ENCODE assay signal across 22 mouse cellular contexts in genomic region chr4:136667757-136668156, GRCm38 (mm10). TPM values are rescaled to one million over a fixed set of nuclear protein-coding genes. Genes with fewer than 3 reads are reported as not detected.
DNase-seq lines count a peak whose midpoint lies in the region; ATAC-seq and TF ChIP-seq lines count a peak whose summit lies in the region.
"Had no signal": no experiment of that assay in that cellular context is flagged by ENCODE, and none has a peak within 500 bp of the region (broad histone marks: within the 10 kb centered on the region; RNA-seq: fewer than 3 reads in every experiment).

No protein-coding gene starts in this region.

- no peak for ATAC-seq in heart, postnatal 0 days (ENCODE audit: insufficient read depth, low read depth)
- no peak for ATAC-seq in liver, embryonic 14.5 days (ENCODE audit: insufficient read depth)
- ATAC-seq in liver, embryonic 12.5 days: no peak
- ATAC-seq: forebrain, embryonic 14.5 days had no signal

- WGBS in heart, postnatal 0 days: 39% methylated on average over 10 of the region's 10 CpGs
- WGBS in liver, embryonic 14.5 days (ENCODE audit: insufficient replicate concordance): 51% methylated on average over 10 of the region's 10 CpGs
- 54% methylated on average over 10 of the region's 10 CpGs for WGBS in liver, embryonic 12.5 days (ENCODE audit: insufficient replicate concordance)

- peak; percentile 34 for TF ChIP-seq CTCF in heart, postnatal 0 days (IDR thresholded peaks at IDR 0.05; ENCODE audit: low read depth)
- TF ChIP-seq CTCF in liver, embryonic 14.5 days (IDR thresholded peaks at IDR 0.05; ENCODE audit: low read depth): 0 out of 2 replicates have a peak, but pooled peaks have one; percentile 11
- TF ChIP-seq CTCF in brain, embryonic 14.5 days (IDR thresholded peaks at IDR 0.05; ENCODE audit: borderline replicate concordance, extremely low read depth, insufficient read depth, insufficient read length): peak; percentile 31; the same call in 1 of the 2 replicates

- no peak overlapping the region for H3K4me3 ChIP-seq in heart, postnatal 0 days (ENCODE audit: low read depth, low read length)
- no peak overlapping the region for H3K4me3 ChIP-seq in liver, embryonic 14.5 days (ENCODE audit: insufficient read depth in 1 of 2, low read depth in 2 of 2, low read length in 2 of 2)
- H3K4me3 ChIP-seq in liver, embryonic 12.5 days: no peak overlapping the region
- H3K4me3 ChIP-seq in ES-E14 (ENCODE audit: insufficient read depth in 1 of 2, low read depth in 1 of 2, low read length in 2 of 2, poor library complexity in 1 of 2, severe bottlenecking in 1 of 2): no peak overlapping the region
- H3K4me3 ChIP-seq: hindbrain, embryonic 12.5 days; limb, embryonic 10.5 days; liver, embryonic 13.5 days; midbrain, embryonic 10.5 days; neural tube, embryonic 13.5 days had no signal

- DNase-seq in heart, postnatal 0 days (ENCODE audit: low spot score): peak; percentile 8
- DNase-seq in heart, adult 8-10 months (ENCODE audit: low spot score): no peak
- DNase-seq in liver, embryonic 14.5 days (ENCODE audit: low read depth in 3 of 3, low spot score in 3 of 3): no peak
- DNase-seq in ES-E14 (ENCODE audit: low read depth, low spot score): peak; percentile 36
- peak; percentile 31 for DNase-seq in brain, embryonic 14.5 days (ENCODE audit: low read depth)
- no peak for DNase-seq in left cerebral cortex, adult 18-20 months (ENCODE audit: low spot score in 2 of 2)
- DNase-seq: adrenal gland, postnatal 25 days; heart, adult 11 months; kidney, adult 18-20 months; kidney, postnatal 14 days; liver, embryonic 13.5 days; right cerebral cortex, postnatal 25 days; thymus, postnatal 25 days had no signal

- TF ChIP-seq EP300 in heart, postnatal 0 days (IDR thresholded peaks at IDR 0.05; ENCODE audit: low read depth): no peak
- TF ChIP-seq EP300 in liver, embryonic 14.5 days (IDR thresholded peaks at IDR 0.05; ENCODE audit: low read depth): no peak

- no peak overlapping the region for H3K9ac ChIP-seq in heart, postnatal 0 days (replicated peaks; ENCODE audit: low read depth, low read length)
- H3K9ac ChIP-seq in liver, embryonic 14.5 days (replicated peaks): no peak overlapping the region
- no peak overlapping the region for H3K9ac ChIP-seq in liver, embryonic 12.5 days
- H3K9ac ChIP-seq in ES-E14 (ENCODE audit: insufficient read depth, low read depth, low read length, poor library complexity, severe bottlenecking): no peak overlapping the region
- H3K9ac ChIP-seq: hindbrain, embryonic 12.5 days; liver, embryonic 13.5 days; neural tube, embryonic 13.5 days had no signal

- no peak overlapping the region for H3K27ac ChIP-seq in heart, postnatal 0 days (ENCODE audit: low read depth)
- no peak overlapping the region for H3K27ac ChIP-seq in liver, embryonic 14.5 days
- H3K27ac ChIP-seq in liver, embryonic 12.5 days: no peak overlapping the region
- no peak overlapping the region for H3K27ac ChIP-seq in ES-E14 (ENCODE audit: insufficient read depth, low read depth, low read length, poor library complexity, severe bottlenecking)
- H3K27ac ChIP-seq: hindbrain, embryonic 12.5 days; limb, embryonic 10.5 days; liver, embryonic 13.5 days; midbrain, embryonic 10.5 days; neural tube, embryonic 13.5 days had no signal

- no peaks in the 10 kb centered on the region for H3K36me3 ChIP-seq in heart, postnatal 0 days (replicated peaks; ENCODE audit: control insufficient read depth, insufficient read depth, low read length)
- H3K36me3 ChIP-seq in liver, embryonic 14.5 days (replicated peaks; ENCODE audit: control insufficient read depth, insufficient read depth, low read depth): no peaks in the 10 kb centered on the region
- no peaks in the 10 kb centered on the region for H3K36me3 ChIP-seq in liver, embryonic 12.5 days
- H3K36me3 ChIP-seq in ES-E14 (ENCODE audit: control insufficient read depth, insufficient read depth, low read length, poor library complexity, severe bottlenecking): peaks cover 2% of the 10 kb centered on the region; the same call in 1 of the 2 replicates
- H3K36me3 ChIP-seq: liver, embryonic 13.5 days had no signal

- no peaks in the 10 kb centered on the region for H3K4me1 ChIP-seq in heart, postnatal 0 days (ENCODE audit: control insufficient read depth, insufficient read depth)
- H3K4me1 ChIP-seq in liver, embryonic 14.5 days (replicated peaks; ENCODE audit: control insufficient read depth in 2 of 2, insufficient read depth in 2 of 2, low read length in 1 of 2): no peaks in the 10 kb centered on the region
- no peaks in the 10 kb centered on the region for H3K4me1 ChIP-seq in liver, embryonic 12.5 days
- peaks cover 0 to 3% of the 10 kb centered on the region in 2 experiments; a peak in 1 of 4 replicates for H3K4me1 ChIP-seq in ES-E14 (ENCODE audit: control insufficient read depth in 2 of 2, insufficient read depth in 2 of 2, low read length in 2 of 2, poor library complexity in 1 of 2)
- H3K4me1 ChIP-seq: hindbrain, embryonic 12.5 days; limb, embryonic 10.5 days; liver, embryonic 13.5 days; midbrain, embryonic 10.5 days; neural tube, embryonic 13.5 days had no signal

- in situ Hi-C loops in ES-E14 (cut with MboI; ENCODE audit: low sequenced_read_pairs in 2 of 2, unreplicated experiment in 2 of 2): loop anchor here (25.0 kb wide), 1 partner anchor 395 kb away; no protein-coding TSS in a partner anchor

- H3K27me3 ChIP-seq in heart, postnatal 0 days (ENCODE audit: control insufficient read depth, insufficient read depth, low read length): 0 out of 2 replicates have a peak, but pooled peaks cover 9% of the 10 kb centered on the region
- H3K27me3 ChIP-seq in liver, embryonic 14.5 days (ENCODE audit: control insufficient read depth, insufficient read depth, low read length): no peaks in the 10 kb centered on the region
- no peaks in the 10 kb centered on the region for H3K27me3 ChIP-seq in liver, embryonic 12.5 days (replicated peaks)
- H3K27me3 ChIP-seq: hindbrain, embryonic 12.5 days; liver, embryonic 13.5 days; neural tube, embryonic 13.5 days had no signal

- H3K4me2 ChIP-seq in heart, postnatal 0 days (ENCODE audit: low read depth, low read length): no peak overlapping the region
- no peak overlapping the region for H3K4me2 ChIP-seq in liver, embryonic 14.5 days (ENCODE audit: low read depth)
- H3K4me2 ChIP-seq in liver, embryonic 12.5 days: no peak overlapping the region
- H3K4me2 ChIP-seq: hindbrain, embryonic 12.5 days; liver, embryonic 13.5 days; neural tube, embryonic 13.5 days had no signal

- TF ChIP-seq POLR2A in brain, embryonic 14.5 days (IDR thresholded peaks at IDR 0.05; ENCODE audit: borderline replicate concordance, extremely low read depth, insufficient read depth, insufficient read length, poor library complexity, severe bottlenecking): no peak

- no peaks in the 10 kb centered on the region for H3K9me3 ChIP-seq in heart, postnatal 0 days (replicated peaks; ENCODE audit: control insufficient read depth, low read length)
- no peaks in the 10 kb centered on the region for H3K9me3 ChIP-seq in liver, embryonic 14.5 days (ENCODE audit: control insufficient read depth, low read length)
- H3K9me3 ChIP-seq in liver, embryonic 12.5 days (replicated peaks): no peaks in the 10 kb centered on the region
- H3K9me3 ChIP-seq in ES-E14 (ENCODE audit: control insufficient read depth, insufficient read depth, low read depth, low read length): no peaks in the 10 kb centered on the region
- H3K9me3 ChIP-seq: limb, embryonic 10.5 days; liver, embryonic 13.5 days; neural tube, embryonic 13.5 days had no signal

TF ChIP-seq in ES-E14, 5 proteins besides CTCF, POLR2A, EP300 and RAD21:
- TF ChIP-seq ZC3H11A (IDR thresholded peaks at IDR 0.05; ENCODE audit: borderline replicate concordance, low read depth, low read length) (no peak), MAFK (IDR thresholded peaks at IDR 0.05; ENCODE audit: insufficient read depth, low read depth, low read length) (no peak), HCFC1 (IDR thresholded peaks at IDR 0.05; ENCODE audit: borderline replicate concordance, insufficient read depth, low read length) (no peak), ZNF384 (IDR thresholded peaks at IDR 0.05; ENCODE audit: low read depth, low read length) (no peak), CHD2 (IDR thresholded peaks at IDR 0.05; ENCODE audit: low read depth, low read length) (no peak)

RNA-seq across cellular contexts. Expression of gene Lactbl1, which starts 45.3 kb away (rescaled TPM):
- total RNA-seq in heart, postnatal 0 days (2014; rRNA removed; ENCODE audit: low replicate concordance): not detected in 2 replicates
- polyA plus RNA-seq in heart, postnatal 0 days (2015; fragmentation: Nextera tagmentation; extraction: Ambion mirVana): not detected in 2 replicates
- total RNA-seq in heart, adult 8-10 months (2022): under 1 TPM in 1 of 4 experiments, not detected in 3; 0.09 TPM
- polyA plus RNA-seq in liver, embryonic 14.5 days (2012; rRNA removed): 0.01 TPM in 1 of 2 replicates, not detected in the other
- polyA plus RNA-seq in liver, embryonic 14.5 days (2014; fragmentation: Nextera tagmentation; extraction: Ambion mirVana): not detected in 2 replicates
- polyA plus RNA-seq in liver, embryonic 12.5 days (2016; fragmentation: Nextera tagmentation; extraction: Ambion mirVana): not detected in 2 replicates
- not detected in 2 replicates for total RNA-seq in ES-E14 (2012; rRNA removed)
- polyA plus RNA-seq in brain, embryonic 14.5 days (2012; rRNA removed): 0.06 and 0.08 TPM in 2 replicates
- total RNA-seq in left cerebral cortex, adult 18-20 months (2021): not detected
- total RNA-seq: adrenal gland, postnatal 25 days; gastrocnemius, adult 18-20 months had no signal
- polyA plus RNA-seq: forebrain, embryonic 14.5 days; limb, embryonic 10.5 days; liver, embryonic 13.5 days; midbrain, embryonic 10.5 days; neural tube, embryonic 13.5 days had no signal

RNA-seq across cellular contexts. Expression of gene Tex46, which starts 57.5 kb away (rescaled TPM):
- not detected in 2 replicates for total RNA-seq in heart, postnatal 0 days (2014; rRNA removed; ENCODE audit: low replicate concordance)
- polyA plus RNA-seq in heart, postnatal 0 days (2015; fragmentation: Nextera tagmentation; extraction: Ambion mirVana): not detected in 2 replicates
- not detected for total RNA-seq in heart, adult 8-10 months (2022)
- polyA plus RNA-seq in liver, embryonic 14.5 days (2012; rRNA removed): not detected in 2 replicates
- not detected in 2 replicates for polyA plus RNA-seq in liver, embryonic 14.5 days (2014; fragmentation: Nextera tagmentation; extraction: Ambion mirVana)
- not detected in 2 replicates for polyA plus RNA-seq in liver, embryonic 12.5 days (2016; fragmentation: Nextera tagmentation; extraction: Ambion mirVana)
- not detected in 2 replicates for total RNA-seq in ES-E14 (2012; rRNA removed)
- polyA plus RNA-seq in brain, embryonic 14.5 days (2012; rRNA removed): not detected in 2 replicates
- not detected for total RNA-seq in left cerebral cortex, adult 18-20 months (2021)
- total RNA-seq: adrenal gland, postnatal 25 days; gastrocnemius, adult 18-20 months; layer of hippocampus, postnatal 14 days had no signal
- polyA plus RNA-seq: forebrain, embryonic 14.5 days; heart, embryonic 16.5 days; hindbrain, embryonic 12.5 days; limb, embryonic 10.5 days; liver, embryonic 13.5 days; midbrain, embryonic 10.5 days; neural tube, embryonic 13.5 days had no signal

Comparison
In these comparisons a context has a peak if more than half of its experiments do, and no peak if none do; other contexts are left out.
1. DNase-seq: peak in heart, postnatal 0 days (single experiment), ES-E14 (single experiment) and brain, embryonic 14.5 days (single experiment); none in heart, adult 8-10 months (single experiment), liver, embryonic 14.5 days (0 of 3) and left cerebral cortex, adult 18-20 months (0 of 2).
2. Peak in every context shown above with its lines, with median percentiles within 50 percentile points of each other: CTCF ChIP-seq.